Mouse (Mus musculus): ENCODE results near the gene Agxt. TPM values are rescaled to one million over a fixed set of nuclear protein-coding genes. Genes with fewer than 3 reads are reported as not detected.

Gene Agxt
- polyA plus RNA-seq, 1 experiment from 2014 or later = not detected

DNA sequence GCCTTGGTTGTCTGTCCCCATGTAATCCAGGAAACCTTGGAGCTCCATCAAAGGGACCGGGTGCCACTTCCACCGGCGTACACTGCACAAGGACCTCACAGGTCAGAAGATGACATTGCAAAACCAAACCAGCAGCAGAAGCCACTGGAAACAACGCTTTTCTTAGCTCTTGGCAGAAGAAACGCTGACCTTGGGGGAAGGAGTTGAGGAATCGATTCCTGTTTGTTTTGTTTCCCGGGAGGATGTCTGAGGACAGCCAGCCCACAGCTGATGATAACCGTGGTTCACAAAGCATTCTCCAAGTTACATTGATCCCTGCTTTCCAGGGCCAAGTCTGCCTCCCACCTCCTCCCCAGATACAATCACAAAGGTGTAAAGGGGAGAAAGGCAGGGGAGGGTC lies 11.0 kb upstream of the Agxt start:
- H3K9me3 ChIP-seq = no peaks in the 10 kb centered on the region
- H3K36me3 ChIP-seq = no peaks in the 10 kb centered on the region
- 80% methylated on average over 8 of the region's 8 CpGs for WGBS
- H3K9ac ChIP-seq = no peak overlapping the region
- H3K27ac ChIP-seq = no peak overlapping the region
- H3K4me1 ChIP-seq = no peaks in the 10 kb centered on the region; the same call in 1 of the 2 replicates
- no peaks in the 10 kb centered on the region for H3K27me3 ChIP-seq (replicated peaks)
- ATAC-seq (ENCODE audit: low FRiP score, low read depth) = no peak
- H3K4me2 ChIP-seq (replicated peaks) = no peak overlapping the region
- no peak overlapping the region for H3K4me3 ChIP-seq

DNA sequence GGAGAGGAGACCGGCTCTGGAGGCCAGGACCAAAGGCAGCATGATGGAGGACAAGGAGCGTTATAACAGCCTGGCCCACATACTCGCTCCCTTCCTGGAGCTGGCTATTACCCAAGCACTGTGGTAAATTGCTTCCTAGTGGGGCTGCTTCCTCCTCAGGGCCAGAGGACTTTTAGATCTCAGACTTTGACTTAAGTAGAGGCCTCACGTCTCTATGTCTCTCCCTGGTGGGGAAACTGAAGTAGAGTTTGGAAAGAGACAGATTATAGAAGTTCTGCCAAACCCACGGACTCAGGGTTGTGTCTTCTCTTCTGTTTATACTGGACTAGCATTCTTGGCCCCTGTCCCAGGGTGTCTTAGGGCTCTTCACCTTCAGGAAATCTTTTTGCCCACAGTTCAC lies 9.8 kb upstream of the Agxt start:
- Histone ChIP-seq H3K27me3 (replicated peaks) (no peaks in the 10 kb centered on the region), H3K4me1 (no peaks in the 10 kb centered on the region; the same call in 1 of the 2 replicates), H3K36me3 (no peaks in the 10 kb centered on the region), H3K27ac (no peak overlapping the region), H3K9me3 (no peaks in the 10 kb centered on the region), H3K4me2 (replicated peaks) (no peak overlapping the region), H3K4me3 (no peak overlapping the region), H3K9ac (no peak overlapping the region)
- ATAC-seq (ENCODE audit: low FRiP score, low read depth) = no peak
- WGBS = 68% methylated on average over 5 of the region's 5 CpGs

DNA sequence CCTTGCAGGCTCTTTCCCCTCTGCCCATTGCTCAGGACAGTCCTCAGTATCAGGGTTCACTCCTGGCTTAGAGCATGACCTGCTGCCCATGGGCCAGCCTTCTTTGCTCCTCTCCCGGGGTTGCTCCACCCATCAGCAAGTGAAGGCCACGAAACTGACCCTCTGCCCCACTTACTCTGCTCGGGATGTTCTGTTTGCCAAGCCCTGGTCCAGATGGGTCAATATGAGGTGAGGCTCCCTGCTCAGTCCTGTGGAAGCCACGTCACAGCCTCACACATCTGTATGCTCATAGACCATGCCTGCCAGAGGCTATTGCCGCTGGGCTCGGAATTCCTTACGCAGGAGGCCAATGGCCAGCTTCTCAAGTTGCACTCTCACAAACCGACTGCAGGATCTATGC lies 6.8 kb upstream of the Agxt start:
- Histone ChIP-seq H3K4me2 (replicated peaks) (no peak overlapping the region), H3K4me1 (no peaks in the 10 kb centered on the region; the same call in 1 of the 2 replicates), H3K27ac (no peak overlapping the region), H3K36me3 (no peaks in the 10 kb centered on the region), H3K4me3 (no peak overlapping the region), H3K9me3 (no peaks in the 10 kb centered on the region), H3K27me3 (replicated peaks) (no peaks in the 10 kb centered on the region), H3K9ac (no peak overlapping the region)
- ATAC-seq (ENCODE audit: low FRiP score, low read depth) = no peak
- WGBS = 81% methylated on average over 8 of the region's 8 CpGs

DNA sequence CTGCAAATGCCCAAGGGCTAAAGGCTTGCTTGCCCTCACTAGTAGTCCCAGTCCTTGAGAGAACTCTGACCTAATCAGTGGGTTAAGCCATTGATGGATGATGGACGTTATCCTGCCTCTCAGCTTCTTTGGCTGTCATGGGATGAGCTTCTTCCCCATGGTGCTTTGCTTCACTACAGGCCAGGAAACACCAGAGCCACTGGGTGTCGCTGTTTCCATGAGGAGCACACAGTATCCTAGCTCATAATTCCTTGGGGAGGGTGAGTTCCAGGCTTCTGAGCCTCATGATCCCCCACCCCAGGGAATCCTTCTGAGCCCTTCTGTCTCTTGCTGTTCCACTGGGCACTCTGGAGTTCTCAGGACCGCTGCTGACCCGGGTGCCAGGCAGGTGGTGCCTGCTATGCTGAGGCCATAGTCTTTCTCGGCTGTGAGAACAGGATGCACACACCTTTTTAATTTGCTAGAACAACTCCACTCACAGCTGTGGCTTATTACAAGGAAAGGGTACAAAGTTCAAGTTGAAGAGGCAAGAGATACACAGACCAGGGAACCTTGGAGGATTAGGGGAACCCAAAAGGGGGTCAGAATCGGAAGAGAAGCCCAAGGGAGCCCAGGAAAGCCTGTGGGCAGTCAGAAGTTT lies 6.2 kb upstream of the Agxt start:
- WGBS = 29% methylated on average over 6 of the region's 6 CpGs
- Histone ChIP-seq H3K4me3 (no peak overlapping the region), H3K36me3 (no peaks in the 10 kb centered on the region), H3K27ac (no peak overlapping the region), H3K4me2 (replicated peaks) (no peak overlapping the region), H3K4me1 (no peaks in the 10 kb centered on the region; the same call in 1 of the 2 replicates), H3K27me3 (replicated peaks) (no peaks in the 10 kb centered on the region), H3K9ac (no peak overlapping the region), H3K9me3 (no peaks in the 10 kb centered on the region)
- no peak for ATAC-seq (ENCODE audit: low FRiP score, low read depth)

DNA sequence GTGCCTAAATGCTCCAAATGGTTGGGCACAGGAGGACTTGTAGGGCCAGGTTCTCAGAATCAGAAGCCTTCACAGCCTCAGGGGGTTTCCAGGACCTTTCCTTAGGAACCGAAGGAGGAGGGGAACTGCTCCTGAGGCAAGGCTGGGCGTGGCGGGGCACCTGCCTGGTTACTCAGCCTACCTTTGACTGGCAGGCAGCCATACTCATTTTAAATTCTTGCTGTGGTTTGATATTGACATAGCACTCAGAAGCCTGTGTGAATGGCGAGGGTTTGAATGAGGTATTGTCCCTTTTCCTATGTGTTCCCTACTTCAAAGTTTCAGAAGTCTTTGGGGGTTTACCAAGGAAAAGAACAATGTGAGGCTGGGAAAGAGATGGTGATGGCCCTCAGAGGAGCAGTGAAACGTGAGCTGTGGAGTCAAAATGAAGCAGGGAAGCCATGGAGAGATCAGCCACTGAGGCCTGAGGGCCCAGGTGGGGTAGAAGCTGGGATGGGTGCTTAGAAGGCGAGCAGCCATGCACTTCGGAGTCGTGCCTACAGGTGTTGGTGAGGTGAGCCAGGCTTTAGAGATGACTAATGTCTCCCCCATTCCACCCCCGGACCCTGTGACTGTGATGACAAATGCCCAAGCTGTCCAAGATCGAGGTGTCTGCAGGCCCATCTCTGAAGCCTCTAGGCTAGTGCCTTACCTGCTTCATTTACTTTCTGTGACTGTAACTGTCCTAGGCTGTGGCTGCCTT lies 4.6 kb upstream of the Agxt start:
- H3K27me3 ChIP-seq (replicated peaks) = no peaks in the 10 kb centered on the region
- H3K4me1 ChIP-seq = no peaks in the 10 kb centered on the region; the same call in 1 of the 2 replicates
- no peak overlapping the region for H3K27ac ChIP-seq
- WGBS = 71% methylated on average over 10 of the region's 10 CpGs
- H3K9me3 ChIP-seq = no peaks in the 10 kb centered on the region
- no peak overlapping the region for H3K9ac ChIP-seq
- H3K36me3 ChIP-seq = no peaks in the 10 kb centered on the region
- H3K4me2 ChIP-seq (replicated peaks) = no peak overlapping the region
- no peak for ATAC-seq (ENCODE audit: low FRiP score, low read depth)
- no peak overlapping the region for H3K4me3 ChIP-seq

DNA sequence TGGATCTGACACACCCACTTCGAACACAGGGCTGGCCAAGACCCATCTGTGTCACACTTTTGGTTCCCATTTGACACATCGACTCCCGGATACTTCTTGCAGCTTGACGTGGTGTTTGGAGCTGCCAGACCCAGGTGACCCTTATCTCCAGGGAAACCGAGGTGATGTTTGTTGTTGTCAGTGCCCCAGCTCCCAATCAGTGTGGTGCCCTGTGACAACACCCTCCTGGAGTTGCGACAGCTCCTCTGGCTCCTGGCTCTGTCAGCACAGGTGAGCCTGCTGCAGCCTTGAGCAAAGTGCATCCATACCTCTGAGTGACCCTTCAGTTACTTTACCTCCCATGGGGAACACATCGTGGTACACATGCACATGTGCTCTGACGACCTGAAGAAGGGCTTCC lies 2.4 kb upstream of the Agxt start:
- Histone ChIP-seq H3K36me3 (no peaks in the 10 kb centered on the region), H3K4me3 (no peak overlapping the region), H3K27me3 (replicated peaks) (no peaks in the 10 kb centered on the region), H3K27ac (no peak overlapping the region), H3K4me1 (no peaks in the 10 kb centered on the region; the same call in 1 of the 2 replicates), H3K4me2 (replicated peaks) (no peak overlapping the region), H3K9me3 (no peaks in the 10 kb centered on the region), H3K9ac (no peak overlapping the region)
- no peak for ATAC-seq (ENCODE audit: low FRiP score, low read depth)
- 76% methylated on average over 8 of the region's 8 CpGs for WGBS

DNA sequence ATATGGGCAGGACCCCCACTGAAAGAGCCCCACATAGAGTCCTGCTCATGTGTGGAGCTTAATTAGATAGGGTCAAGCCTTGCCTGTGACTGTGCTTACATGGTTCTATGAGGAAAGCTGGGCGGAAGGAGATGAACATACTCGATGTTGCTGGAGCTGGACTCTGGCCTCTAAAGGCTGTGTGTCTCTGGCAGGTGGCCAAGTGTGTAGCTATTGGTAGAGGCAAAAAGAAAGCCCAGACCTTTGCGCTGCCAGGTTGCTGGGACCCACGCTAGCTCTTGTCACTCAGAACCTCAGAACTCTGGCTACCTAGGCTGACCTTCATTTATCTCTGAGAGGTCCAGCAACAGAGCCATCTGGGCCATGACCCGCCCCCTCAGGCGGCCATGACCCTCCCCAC lies 3.5 kb downstream of the Agxt start:
- H3K36me3 ChIP-seq = no peaks in the 10 kb centered on the region
- H3K27ac ChIP-seq = no peak overlapping the region
- 85% methylated on average over 6 of the region's 6 CpGs for WGBS
- H3K9ac ChIP-seq = no peak overlapping the region
- H3K4me2 ChIP-seq (replicated peaks) = no peak overlapping the region
- ATAC-seq (ENCODE audit: low FRiP score, low read depth) = no peak
- no peaks in the 10 kb centered on the region for H3K9me3 ChIP-seq
- H3K4me3 ChIP-seq = no peak overlapping the region
- no peaks in the 10 kb centered on the region for H3K4me1 ChIP-seq
- no peaks in the 10 kb centered on the region for H3K27me3 ChIP-seq (replicated peaks)

DNA sequence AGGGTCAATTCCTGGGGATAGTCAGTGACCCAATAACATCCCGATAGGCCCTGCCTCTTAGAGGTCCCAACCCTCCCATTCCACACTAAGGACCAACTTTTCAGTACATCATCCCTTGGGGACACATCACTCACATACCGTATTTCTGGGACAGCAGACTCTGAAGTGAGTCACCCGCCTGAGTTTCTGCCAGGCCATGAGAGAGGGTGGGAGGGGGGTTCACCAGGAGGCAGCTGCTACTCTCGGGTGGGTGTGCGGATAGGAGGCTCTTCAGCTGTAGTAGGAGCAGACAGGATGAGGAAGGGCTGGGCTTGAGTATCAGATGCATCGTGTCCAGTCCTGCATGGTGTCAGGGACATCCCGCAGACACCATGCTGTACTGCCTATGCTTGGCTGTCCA lies 4.7 kb downstream of the Agxt start:
- H3K9me3 ChIP-seq = no peaks in the 10 kb centered on the region
- ATAC-seq (ENCODE audit: low FRiP score, low read depth) = no peak
- no peaks in the 10 kb centered on the region for H3K4me1 ChIP-seq
- no peaks in the 10 kb centered on the region for H3K27me3 ChIP-seq (replicated peaks)
- WGBS = 89% methylated on average over 7 of the region's 7 CpGs
- H3K4me2 ChIP-seq (replicated peaks) = no peak overlapping the region
- H3K4me3 ChIP-seq = no peak overlapping the region
- H3K27ac ChIP-seq = no peak overlapping the region
- no peaks in the 10 kb centered on the region for H3K36me3 ChIP-seq
- no peak overlapping the region for H3K9ac ChIP-seq

DNA sequence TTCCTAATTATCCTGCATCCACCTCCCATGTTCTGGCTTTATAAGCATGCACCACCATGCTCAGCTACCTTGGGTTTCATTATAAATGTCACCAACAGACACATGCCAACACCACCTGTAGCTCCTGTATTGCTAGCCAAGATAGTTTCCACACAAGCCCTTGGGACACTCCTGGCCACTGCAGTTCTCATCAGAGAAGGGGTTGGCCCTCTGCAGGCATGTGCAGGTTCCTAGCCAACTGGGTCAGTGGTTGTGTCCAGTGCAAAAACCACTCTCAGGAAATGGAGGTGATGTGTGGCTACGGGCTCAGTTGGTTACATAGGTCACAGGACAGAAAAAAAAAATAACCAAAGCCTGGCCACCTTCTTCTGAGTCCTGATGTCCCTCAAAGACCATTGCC lies 7.8 kb downstream of the Agxt start:
- H3K27me3 ChIP-seq (replicated peaks) = no peaks in the 10 kb centered on the region
- no peak overlapping the region for H3K4me3 ChIP-seq
- no peak overlapping the region for H3K27ac ChIP-seq
- H3K4me1 ChIP-seq = no peaks in the 10 kb centered on the region
- H3K4me2 ChIP-seq (replicated peaks) = no peak overlapping the region
- 82% methylated on average over 1 of the region's 1 CpGs for WGBS
- H3K9ac ChIP-seq = no peak overlapping the region
- no peak for ATAC-seq (ENCODE audit: low FRiP score, low read depth)
- H3K36me3 ChIP-seq = no peaks in the 10 kb centered on the region
- no peaks in the 10 kb centered on the region for H3K9me3 ChIP-seq

DNA sequence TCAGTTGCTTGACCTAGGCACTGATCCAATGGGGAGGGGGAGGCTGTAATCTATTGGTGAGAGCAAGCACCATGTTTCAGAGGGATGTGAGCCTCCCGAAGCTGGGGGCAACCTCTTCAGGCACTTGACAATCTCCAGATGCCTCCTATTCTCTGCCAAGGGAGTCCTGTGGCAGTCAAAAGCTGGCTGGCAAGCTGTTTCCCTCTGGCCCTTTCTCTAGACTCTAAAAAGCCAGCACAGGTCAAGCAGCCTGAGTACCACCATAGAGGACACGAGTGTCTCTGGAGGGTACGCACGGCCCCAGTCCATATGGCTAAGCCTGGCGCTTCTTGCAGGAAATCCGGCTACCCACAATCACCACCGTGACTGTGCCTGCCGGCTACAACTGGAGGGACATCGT lies 9.1 kb downstream of the Agxt start:
- H3K4me3 ChIP-seq = no peak overlapping the region
- no peaks in the 10 kb centered on the region for H3K4me1 ChIP-seq
- H3K27ac ChIP-seq = no peak overlapping the region
- no peaks in the 10 kb centered on the region for H3K27me3 ChIP-seq (replicated peaks)
- no peak overlapping the region for H3K4me2 ChIP-seq (replicated peaks)
- no peak for ATAC-seq (ENCODE audit: low FRiP score, low read depth)
- no peaks in the 10 kb centered on the region for H3K9me3 ChIP-seq
- no peak overlapping the region for H3K9ac ChIP-seq
- 85% methylated on average over 9 of the region's 9 CpGs for WGBS
- H3K36me3 ChIP-seq = no peaks in the 10 kb centered on the region

DNA sequence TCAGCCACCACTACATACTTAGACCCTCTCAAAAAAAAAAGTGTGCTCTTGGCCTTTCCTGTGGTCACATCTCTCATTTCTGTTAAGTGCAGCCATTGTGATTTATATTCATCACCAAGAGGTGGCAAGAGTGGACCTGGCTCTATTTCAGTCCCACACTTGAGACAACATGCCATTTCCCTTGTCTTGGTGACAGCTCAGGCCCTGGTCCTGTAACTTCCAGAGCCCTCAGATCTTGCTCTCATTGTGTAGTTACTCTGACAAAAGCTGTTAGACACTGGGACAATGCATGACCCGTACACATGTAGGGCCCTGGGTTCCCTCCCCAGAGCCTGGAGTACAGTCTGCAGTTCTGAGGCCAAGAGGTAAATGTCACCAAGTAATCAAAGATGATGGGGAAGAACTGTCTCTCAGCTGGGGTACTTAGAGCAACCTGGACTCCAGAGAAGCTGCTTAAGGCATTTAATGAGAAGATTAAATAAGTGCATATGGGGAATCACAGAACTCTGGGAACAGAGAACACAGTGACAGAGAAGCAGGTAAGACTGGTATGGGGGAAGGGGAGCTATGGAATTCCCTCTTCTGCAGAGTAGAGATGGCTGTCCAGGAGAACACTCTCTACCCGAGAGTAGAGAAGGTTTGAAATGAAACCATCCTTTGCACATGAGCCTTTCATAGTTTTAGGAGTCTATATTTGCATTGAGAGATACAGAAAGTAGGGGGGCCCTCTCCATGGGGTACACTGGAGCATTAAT lies 16.0 kb downstream of the Agxt start:
- H3K27me3 ChIP-seq (replicated peaks) = no peaks in the 10 kb centered on the region
- H3K4me3 ChIP-seq = no peak overlapping the region
- no peak for ATAC-seq (ENCODE audit: low FRiP score, low read depth)
- H3K4me2 ChIP-seq (replicated peaks) = no peak overlapping the region
- no peaks in the 10 kb centered on the region for H3K9me3 ChIP-seq
- no peaks in the 10 kb centered on the region for H3K4me1 ChIP-seq
- no peak overlapping the region for H3K9ac ChIP-seq
- no peak overlapping the region for H3K27ac ChIP-seq
- 71% methylated on average over 2 of the region's 2 CpGs for WGBS
- H3K36me3 ChIP-seq = no peaks in the 10 kb centered on the region

DNA sequence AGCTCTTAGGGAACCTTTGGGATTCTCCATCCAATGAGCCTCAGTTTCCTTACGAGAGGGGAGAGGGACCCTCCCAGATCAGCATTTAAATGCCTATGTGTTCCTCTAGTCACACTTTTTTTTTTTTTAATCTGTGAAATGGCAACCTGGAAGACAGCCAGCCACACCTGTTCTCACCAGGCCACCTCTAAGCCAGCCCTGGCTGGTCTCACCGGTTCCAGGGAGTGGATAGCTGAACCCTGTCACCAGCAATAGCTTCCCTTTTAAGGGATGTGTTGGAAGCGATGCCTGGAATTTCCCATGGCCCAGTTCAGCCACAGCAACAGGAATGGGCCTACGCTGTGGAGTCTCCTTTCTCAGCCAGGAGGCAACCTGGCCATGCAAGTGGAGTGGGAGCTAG lies 22.5 kb downstream of the Agxt start:
- Histone ChIP-seq H3K4me2 (replicated peaks) (no peak overlapping the region), H3K27ac (no peak overlapping the region), H3K9ac (no peak overlapping the region), H3K36me3 (no peaks in the 10 kb centered on the region), H3K4me1 (no peaks in the 10 kb centered on the region), H3K4me3 (no peak overlapping the region), H3K9me3 (no peaks in the 10 kb centered on the region), H3K27me3 (replicated peaks) (no peaks in the 10 kb centered on the region)
- WGBS = 80% methylated on average over 4 of the region's 4 CpGs
- no peak for ATAC-seq (ENCODE audit: low FRiP score, low read depth)
